Mouse (Mus musculus): ENCODE measurements around the gene Itm2b. TPM values are rescaled to one million over a fixed set of nuclear protein-coding genes. Genes with fewer than 3 reads are reported as not detected.

The Itm2b gene
- polyA plus RNA-seq, 1 experiment from 2014 or later = 325 TPM

DNA sequence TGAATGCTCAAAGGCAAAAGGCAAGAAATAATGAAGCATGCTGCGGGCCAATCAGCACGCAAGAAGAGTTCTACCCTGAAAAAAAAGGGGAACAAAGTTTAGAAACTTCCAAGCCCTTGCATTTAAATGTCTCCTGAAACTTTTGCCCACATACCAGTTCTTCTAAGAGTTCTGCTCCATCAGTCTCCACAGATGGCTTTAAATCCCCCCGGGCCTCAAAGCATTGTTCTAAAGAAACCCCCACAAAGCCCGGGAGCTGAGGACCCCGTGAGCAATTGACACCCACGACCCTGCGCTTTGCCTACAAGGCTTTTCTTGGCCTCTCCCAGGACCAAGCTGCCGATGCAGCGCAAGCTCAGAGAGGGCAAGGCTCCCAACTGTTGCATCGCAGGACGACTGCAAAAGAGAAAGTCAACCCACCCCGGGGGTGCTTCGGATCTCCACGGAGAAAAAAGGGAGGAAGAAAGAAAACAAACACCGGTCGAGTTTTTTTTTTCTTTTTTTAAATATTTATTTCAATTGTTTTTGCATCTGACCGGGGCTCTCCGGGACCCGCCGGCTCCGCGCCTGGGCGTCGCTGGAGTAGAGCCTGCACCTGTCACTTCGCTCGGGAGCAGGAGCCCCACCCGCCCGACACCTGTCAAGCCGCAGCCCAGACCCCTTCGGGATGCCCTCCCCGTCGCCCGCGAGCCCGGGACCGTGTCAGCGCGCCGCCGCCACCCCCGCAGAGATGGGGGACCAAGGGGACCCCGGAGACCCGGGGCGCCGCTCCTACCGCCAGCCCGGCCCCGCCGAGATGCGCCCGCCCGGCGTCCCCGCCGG is 60.2 kb downstream of the Itm2b start:
- DNase-seq (ENCODE audit: low spot score, missing footprints) (peak; percentile 95), ATAC-seq (ENCODE audit: low FRiP score) (peak; percentile 68)
- peak overlapping the region; percentile 88 for H3K9ac ChIP-seq (ENCODE audit: low read length)
- no peaks in the 10 kb centered on the region for H3K9me3 ChIP-seq (ENCODE audit: control insufficient read depth, low read length)
- peaks cover 12% of the 10 kb centered on the region for H3K4me1 ChIP-seq (ENCODE audit: control insufficient read depth, insufficient read depth, low read length)
- H3K4me2 ChIP-seq = peak overlapping the region; percentile 64
- peak overlapping the region; percentile 94 for H3K27ac ChIP-seq (ENCODE audit: low read depth, low read length)
- H3K27me3 ChIP-seq (ENCODE audit: control insufficient read depth, insufficient read depth, low read length) = no peaks in the 10 kb centered on the region
- peak overlapping the region; percentile 94 for H3K4me3 ChIP-seq (ENCODE audit: low read depth, low read length)
- H3K36me3 ChIP-seq (ENCODE audit: control insufficient read depth, insufficient read depth, low read length) = no peaks in the 10 kb centered on the region
- WGBS = under 1% methylated on average over 49 of the region's 55 CpGs

DNA sequence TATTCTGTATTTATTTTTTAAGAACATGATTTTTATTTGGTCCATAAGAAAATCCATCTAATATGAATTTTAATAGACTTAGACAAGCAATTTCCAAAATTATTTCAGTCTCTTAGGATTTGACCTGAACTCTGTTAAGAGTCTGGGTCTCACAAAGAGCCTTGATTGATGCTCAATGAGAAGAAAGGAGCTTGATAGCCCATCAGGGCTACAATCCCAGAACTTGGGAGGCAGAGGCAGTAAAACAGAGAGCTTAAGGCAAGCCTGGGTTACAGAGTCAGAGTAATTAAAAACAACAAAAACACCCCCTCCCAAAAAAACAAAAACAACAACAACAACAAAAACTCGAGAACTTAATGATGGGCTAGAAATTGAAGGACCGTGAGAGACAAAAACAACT is 61.1 kb downstream of the Itm2b start:
- DNase-seq (ENCODE audit: low spot score, missing footprints) (no peak), ATAC-seq (ENCODE audit: low FRiP score) (no peak)
- no peak overlapping the region for H3K9ac ChIP-seq (ENCODE audit: low read length)
- no peaks in the 10 kb centered on the region for H3K9me3 ChIP-seq (ENCODE audit: control insufficient read depth, low read length)
- peaks cover 12% of the 10 kb centered on the region for H3K4me1 ChIP-seq (ENCODE audit: control insufficient read depth, insufficient read depth, low read length)
- WGBS = 51% methylated on average over 2 of the region's 2 CpGs
- H3K36me3 ChIP-seq (ENCODE audit: control insufficient read depth, insufficient read depth, low read length) = no peaks in the 10 kb centered on the region
- H3K4me3 ChIP-seq (ENCODE audit: low read depth, low read length) = peak overlapping the region; percentile 6; the same call in 1 of the 2 replicates
- H3K27me3 ChIP-seq (ENCODE audit: control insufficient read depth, insufficient read depth, low read length) = no peaks in the 10 kb centered on the region
- H3K27ac ChIP-seq (ENCODE audit: low read depth, low read length) = no peak overlapping the region
- H3K4me2 ChIP-seq = peak overlapping the region; percentile 64

DNA sequence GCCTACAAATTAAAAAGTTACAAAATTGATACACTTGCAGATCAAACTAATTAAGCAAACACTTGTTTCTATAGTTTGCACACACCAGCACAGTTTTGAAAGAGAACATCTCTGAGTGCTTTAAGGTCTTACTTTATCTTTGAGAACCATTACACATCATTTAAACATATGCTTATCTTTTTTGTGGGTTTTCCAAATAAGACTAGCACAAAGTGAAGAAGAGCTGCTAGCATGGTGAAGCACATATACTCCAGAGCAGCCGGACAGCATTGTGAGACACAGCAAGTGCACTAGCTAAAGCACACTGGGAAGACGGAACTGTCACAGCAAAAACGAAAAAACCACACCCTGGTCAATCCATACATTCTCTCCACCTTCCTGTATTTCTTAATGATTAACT is 62.9 kb downstream of the Itm2b start:
- ATAC-seq (ENCODE audit: low FRiP score) = no peak
- no peaks in the 10 kb centered on the region for H3K27me3 ChIP-seq (ENCODE audit: control insufficient read depth, insufficient read depth, low read length)
- 84% methylated on average over 3 of the region's 3 CpGs for WGBS
- no peak overlapping the region for H3K27ac ChIP-seq (ENCODE audit: low read depth, low read length)
- H3K4me1 ChIP-seq (ENCODE audit: control insufficient read depth, insufficient read depth, low read length) = peaks cover 12% of the 10 kb centered on the region
- H3K4me2 ChIP-seq = no peak overlapping the region
- no peak overlapping the region for H3K4me3 ChIP-seq (ENCODE audit: low read depth, low read length)
- H3K9ac ChIP-seq (ENCODE audit: low read length) = no peak overlapping the region
- H3K9me3 ChIP-seq (ENCODE audit: control insufficient read depth, low read length) = no peaks in the 10 kb centered on the region
- H3K36me3 ChIP-seq (ENCODE audit: control insufficient read depth, insufficient read depth, low read length) = no peaks in the 10 kb centered on the region
- DNase-seq (ENCODE audit: low spot score, missing footprints) = no peak

DNA sequence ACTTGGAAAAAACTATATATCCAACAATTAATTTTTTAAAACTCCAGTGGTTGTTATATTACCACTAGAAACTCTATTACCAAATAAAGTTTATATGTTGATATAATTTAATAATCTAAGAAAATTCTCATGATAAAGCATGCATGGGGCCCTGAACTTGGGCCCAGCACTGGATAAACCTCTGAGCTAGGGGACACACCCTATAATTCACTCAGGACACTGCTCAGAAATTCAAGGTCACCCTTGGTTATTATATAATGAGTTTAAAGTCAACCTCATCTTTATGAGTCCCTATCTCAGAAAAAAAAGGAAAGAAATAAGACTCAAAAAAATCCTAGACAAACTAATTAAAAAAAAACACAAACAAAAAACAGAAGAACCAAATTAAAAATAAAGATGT is 68.2 kb downstream of the Itm2b start:
- no peaks in the 10 kb centered on the region; the same call in 1 of the 2 replicates for H3K4me1 ChIP-seq (ENCODE audit: control insufficient read depth, insufficient read depth, low read length)
- H3K9ac ChIP-seq (ENCODE audit: low read length) = no peak overlapping the region
- ATAC-seq (ENCODE audit: low FRiP score) = no peak
- H3K27me3 ChIP-seq (ENCODE audit: control insufficient read depth, insufficient read depth, low read length) = no peaks in the 10 kb centered on the region
- no peak overlapping the region for H3K4me3 ChIP-seq (ENCODE audit: low read depth, low read length)
- H3K27ac ChIP-seq (ENCODE audit: low read depth, low read length) = no peak overlapping the region
- DNase-seq (ENCODE audit: low spot score, missing footprints) = no peak
- no peaks in the 10 kb centered on the region for H3K36me3 ChIP-seq (ENCODE audit: control insufficient read depth, insufficient read depth, low read length)
- H3K4me2 ChIP-seq = no peak overlapping the region
- no peaks in the 10 kb centered on the region for H3K9me3 ChIP-seq (ENCODE audit: control insufficient read depth, low read length)

DNA sequence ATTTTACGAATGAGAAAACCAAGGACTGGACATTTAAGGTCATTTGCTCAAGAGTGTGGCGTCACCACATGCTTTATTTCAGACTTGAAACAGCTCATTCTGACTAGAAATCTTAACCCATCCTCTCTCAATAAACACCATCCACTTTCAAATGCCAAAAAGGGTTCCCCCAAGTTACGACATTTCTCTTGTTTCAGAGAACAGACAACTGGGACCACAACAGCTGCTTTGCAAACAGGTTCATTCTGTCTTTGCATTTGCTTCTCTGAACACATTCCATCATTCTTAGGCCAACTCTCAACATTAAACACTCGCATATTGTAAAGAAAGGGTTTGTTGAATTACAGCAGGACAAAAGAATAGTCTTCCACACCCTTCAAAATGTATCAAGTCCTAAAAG is 71.2 kb downstream of the Itm2b start:
- Histone ChIP-seq H3K4me1 (ENCODE audit: control insufficient read depth, insufficient read depth, low read length) (no peaks in the 10 kb centered on the region; the same call in 1 of the 2 replicates), H3K4me2 (no peak overlapping the region), H3K4me3 (ENCODE audit: low read depth, low read length) (no peak overlapping the region), H3K36me3 (ENCODE audit: control insufficient read depth, insufficient read depth, low read length) (no peaks in the 10 kb centered on the region), H3K9ac (ENCODE audit: low read length) (no peak overlapping the region), H3K27ac (ENCODE audit: low read depth, low read length) (no peak overlapping the region), H3K27me3 (ENCODE audit: control insufficient read depth, insufficient read depth, low read length) (no peaks in the 10 kb centered on the region), H3K9me3 (ENCODE audit: control insufficient read depth, low read length) (no peaks in the 10 kb centered on the region)
- WGBS = 71% methylated on average over 4 of the region's 4 CpGs
- ATAC-seq (ENCODE audit: low FRiP score) (no peak), DNase-seq (ENCODE audit: low spot score, missing footprints) (no peak)

DNA sequence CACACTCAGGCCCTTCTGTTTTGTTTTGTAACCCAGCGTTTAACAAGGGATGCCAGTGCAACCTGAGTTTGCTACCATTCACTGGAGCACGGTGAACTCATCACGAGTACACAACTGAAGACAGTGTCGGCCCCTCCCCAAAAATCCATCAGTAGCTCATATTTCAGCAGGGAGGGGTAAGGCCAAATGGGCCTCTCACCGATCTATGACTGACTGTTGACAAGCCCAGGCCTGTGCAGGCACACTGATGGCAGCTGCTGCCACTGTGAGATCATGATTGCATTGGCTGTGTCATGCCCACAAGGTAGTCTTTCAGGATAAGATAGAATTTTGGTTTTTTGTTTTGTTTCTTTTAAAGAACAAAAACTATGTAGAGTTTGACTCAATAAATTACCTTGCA is 71.7 kb downstream of the Itm2b start:
- H3K4me1 ChIP-seq (ENCODE audit: control insufficient read depth, insufficient read depth, low read length) = no peaks in the 10 kb centered on the region; the same call in 1 of the 2 replicates
- no peaks in the 10 kb centered on the region for H3K9me3 ChIP-seq (ENCODE audit: control insufficient read depth, low read length)
- no peaks in the 10 kb centered on the region for H3K27me3 ChIP-seq (ENCODE audit: control insufficient read depth, insufficient read depth, low read length)
- H3K27ac ChIP-seq (ENCODE audit: low read depth, low read length) = no peak overlapping the region
- no peak overlapping the region for H3K4me2 ChIP-seq
- DNase-seq (ENCODE audit: low spot score, missing footprints) = no peak
- WGBS = 81% methylated on average over 5 of the region's 5 CpGs
- H3K9ac ChIP-seq (ENCODE audit: low read length) = no peak overlapping the region
- ATAC-seq (ENCODE audit: low FRiP score) = peak; percentile 46; the same call in 1 of the 2 replicates
- no peaks in the 10 kb centered on the region for H3K36me3 ChIP-seq (ENCODE audit: control insufficient read depth, insufficient read depth, low read length)
- H3K4me3 ChIP-seq (ENCODE audit: low read depth, low read length) = no peak overlapping the region

DNA sequence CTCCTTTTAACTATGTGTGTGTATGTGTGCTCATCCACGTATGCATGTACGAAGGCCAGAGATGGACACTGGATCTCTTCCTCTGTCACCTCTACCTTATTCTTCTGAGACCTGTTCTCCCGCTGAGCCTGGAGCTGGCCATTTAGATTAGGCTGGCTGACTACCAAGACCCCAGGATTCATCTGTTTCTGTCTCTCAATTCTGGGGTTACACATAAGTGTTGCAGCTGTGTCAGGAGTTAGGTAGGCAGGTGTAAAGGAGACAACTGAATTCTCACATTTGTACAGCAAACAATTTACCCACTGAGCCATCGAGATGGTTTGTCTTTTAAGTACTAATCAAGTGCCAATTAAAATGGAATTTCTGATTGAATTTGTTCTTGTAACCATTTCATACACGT is 72.2 kb downstream of the Itm2b start:
- Histone ChIP-seq H3K36me3 (ENCODE audit: control insufficient read depth, insufficient read depth, low read length) (no peaks in the 10 kb centered on the region), H3K4me1 (ENCODE audit: control insufficient read depth, insufficient read depth, low read length) (no peaks in the 10 kb centered on the region; the same call in 1 of the 2 replicates), H3K9ac (ENCODE audit: low read length) (no peak overlapping the region), H3K4me2 (no peak overlapping the region), H3K27me3 (ENCODE audit: control insufficient read depth, insufficient read depth, low read length) (no peaks in the 10 kb centered on the region), H3K9me3 (ENCODE audit: control insufficient read depth, low read length) (no peaks in the 10 kb centered on the region), H3K4me3 (ENCODE audit: low read depth, low read length) (no peak overlapping the region), H3K27ac (ENCODE audit: low read depth, low read length) (no peak overlapping the region)
- 91% methylated on average over 5 of the region's 5 CpGs for WGBS
- DNase-seq (ENCODE audit: low spot score, missing footprints) = no peak
- ATAC-seq (ENCODE audit: low FRiP score) = no peak

Other genes starting within 250 kb of the Itm2b start
- 17.7 and 17.8 TPM in 2 replicates for gene Lpar6, start 147.4 kb downstream of the Itm2b start, polyA plus RNA-seq (2014; fragmentation: Nextera tagmentation; extraction: Ambion mirVana)
- 41.4 and 49.2 TPM in 2 replicates for gene Rb1, start 59.5 kb downstream of the Itm2b start, polyA plus RNA-seq (2014; fragmentation: Nextera tagmentation; extraction: Ambion mirVana)
- gene Med4, start 124.7 kb upstream of the Itm2b start, polyA plus RNA-seq (2014; fragmentation: Nextera tagmentation; extraction: Ambion mirVana) = 100 and 105 TPM in 2 replicates
- gene Sucla2, start 140.0 kb upstream of the Itm2b start, polyA plus RNA-seq (2014; fragmentation: Nextera tagmentation; extraction: Ambion mirVana) = 116 and 129 TPM in 2 replicates
- gene Nudt15, start 163.0 kb upstream of the Itm2b start, polyA plus RNA-seq (2014; fragmentation: Nextera tagmentation; extraction: Ambion mirVana) = 10.8 and 11.4 TPM in 2 replicates